Mouse (Mus musculus): ENCODE measurements around the gene Hist1h1c.

- TF ChIP-seq CTCF (IDR thresholded peaks at IDR 0.05; ENCODE audit: insufficient read depth, low read length) (no peak), POLR2A (IDR thresholded peaks at IDR 0.05; ENCODE audit: borderline replicate concordance, extremely low read depth, low read depth, low read length) (no peak)
Observed at GRCm38 (mm10) chr13:23757921-23758320, 19.3 kb downstream of the Hist1h1c start.
